15 mouse cellular contexts compared by ENCODE assay signal in genomic region chr16:35704796-35705195, GRCm38 (mm10).
"Had no signal": no experiment of that assay in that cellular context is flagged by ENCODE, and none has a peak within 500 bp of the region (broad histone marks: within the 10 kb centered on the region; RNA-seq: fewer than 3 reads in every experiment).

No protein-coding gene starts in this region.

- H3K27ac ChIP-seq: liver, embryonic 13.5 days; midbrain, embryonic 12.5 days; midbrain, embryonic 15.5 days; neural tube, embryonic 12.5 days; neural tube, embryonic 15.5 days; stomach, postnatal 0 days had no signal

- DNase-seq: liver, embryonic 13.5 days; lung, adult 2 months; lung, postnatal 14 days; lung, postnatal 4 days; right cerebral cortex, adult 18-20 months; right cerebral cortex, postnatal 14 days; right cerebral cortex, postnatal 4 days; thymus, adult 2 months; thymus, postnatal 14 days; thymus, postnatal 4 days had no signal

- H3K4me3 ChIP-seq: liver, embryonic 13.5 days; midbrain, embryonic 12.5 days; midbrain, embryonic 15.5 days; neural tube, embryonic 12.5 days; neural tube, embryonic 15.5 days had no signal

- H3K27me3 ChIP-seq: liver, embryonic 13.5 days; midbrain, embryonic 15.5 days; neural tube, embryonic 12.5 days; neural tube, embryonic 15.5 days had no signal

- H3K4me1 ChIP-seq: liver, embryonic 13.5 days; midbrain, embryonic 15.5 days had no signal

- H3K36me3 ChIP-seq: midbrain, embryonic 12.5 days; midbrain, embryonic 15.5 days; neural tube, embryonic 12.5 days had no signal
